Mouse (Mus musculus): Measurements from ENCODE around the gene Dpp10.

GRCm38 (mm10) chr1:123901218-123901617 lies 144.1 kb downstream of the Dpp10 start:
- no peak for TF ChIP-seq CTCF (IDR thresholded peaks at IDR 0.05; ENCODE audit: extremely low read depth, insufficient read depth, low read length)
- TF ChIP-seq POLR2A (IDR thresholded peaks at IDR 0.05; ENCODE audit: extremely low read depth, insufficient read depth, low read length) = no peak

All from cortical plate, adult 2 months (tissue).